Mouse (Mus musculus) hindbrain, embryonic 13.5 days (tissue): ENCODE measurements around the gene H2-M9. TPM values are rescaled to one million over a fixed set of nuclear protein-coding genes. Genes with fewer than 3 reads are reported as not detected.

ENCODE experiments used
- ATAC-seq: fragments of 200-750 bp; cut with Nextera tagmentation; 2 replicates; pipeline ENCODE4 v1.8.0; 2017; ENCODE audit warnings: moderate TSS enrichment; ENCODE audit not compliant: low FRiP score
- H3K27ac ChIP-seq: fragments of 300-500 bp; sonication (generic); 2 replicates; pipeline ENCODE4 v1.5.1; 2015; ENCODE audit warnings: inconsistent platforms, mild to moderate bottlenecking, moderate library complexity
- H3K27me3 ChIP-seq: fragments of 300-500 bp; sonication (generic); 2 replicates; pipeline ENCODE4 v1.6.1; 2015; ENCODE audit warnings: mild to moderate bottlenecking, inconsistent platforms
- H3K36me3 ChIP-seq: fragments of 300-500 bp; sonication (generic); 2 replicates; pipeline ENCODE4 v1.6.1; 2015; ENCODE audit warnings: mild to moderate bottlenecking, inconsistent platforms
- H3K4me1 ChIP-seq: fragments of 300-500 bp; sonication (generic); replicated peaks from 2 replicates; pipeline ENCODE4 v1.6.1; 2015; ENCODE audit warnings: inconsistent platforms
- H3K4me2 ChIP-seq: fragments of 300-500 bp; sonication (generic); 2 replicates; pipeline ENCODE4 v1.6.1; 2015; ENCODE audit warnings: inconsistent platforms, mild to moderate bottlenecking, moderate library complexity
- H3K4me3 ChIP-seq: fragments of 300-500 bp; sonication (generic); 2 replicates; pipeline ENCODE4 v1.5.1; 2015; ENCODE audit warnings: mild to moderate bottlenecking, inconsistent platforms
- H3K9ac ChIP-seq: fragments of 300-500 bp; sonication (generic); 2 replicates; pipeline ENCODE4 v1.6.1; 2015; ENCODE audit warnings: mild to moderate bottlenecking, inconsistent platforms
- H3K9me3 ChIP-seq: fragments of 300-500 bp; sonication (generic); 2 replicates; pipeline ENCODE4 v1.6.1; 2016; ENCODE audit warnings: inconsistent platforms
- WGBS: fragments of 180-500 bp; shearing (Covaris S2); methylation state at CpG from one replicate; pipeline ENCODE4 v1.1.7; 2015; 5-methylcytosine and 5-hydroxymethylcytosine counted together
- polyA plus RNA-seq: library from polyadenylated mRNA; unstranded; fragments of >200 nt; fragmentation: Nextera tagmentation; extraction: Ambion mirVana; gene quantifications from 2 replicates; pipeline ENCODE4 v1.2.1, GENCODE M21; 2015

The H2-M9 gene
- not detected in 2 replicates for polyA plus RNA-seq

DNA sequence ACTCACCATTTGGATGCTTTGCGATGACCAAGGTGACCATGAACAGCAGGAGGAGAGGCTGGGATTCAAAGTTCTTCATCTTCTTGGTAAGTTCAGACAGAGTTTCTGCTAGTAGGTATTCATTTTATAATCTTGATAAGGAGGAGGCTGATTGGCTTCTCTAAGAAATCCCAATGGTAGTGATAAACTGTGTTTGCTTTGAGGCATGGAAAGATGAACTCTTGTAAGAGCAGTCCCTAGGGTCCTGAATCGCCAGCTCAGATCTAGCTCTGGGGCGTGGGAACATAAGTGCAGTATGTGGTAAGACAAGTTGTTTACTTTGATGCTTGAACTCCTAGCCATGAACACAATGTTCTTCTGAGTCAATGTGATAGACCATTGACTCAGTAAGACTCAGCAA, at the start of gene H2-M9:
TSS of gene H2-M9 (minus strand) at position 101 of the 400 bp plus-strand sequence.
- Histone ChIP-seq H3K9ac (no peak within 1 kb of the TSS), H3K27me3 (no peaks in the 10 kb centered on the region), H3K9me3 (no peaks in the 10 kb centered on the region), H3K27ac (no peak within 1 kb of the TSS), H3K4me1 (no peaks in the 10 kb centered on the region), H3K4me2 (no peak within 1 kb of the TSS), H3K36me3 (no peaks in the 10 kb centered on the region), H3K4me3 (no peak within 1 kb of the TSS)
- ATAC-seq = no peak
- WGBS = 89% methylated on average over 3 of the region's 3 CpGs

GRCm38 (mm10) chr17:36672119-36672518, 29.7 kb upstream of the H2-M9 start, which contains the start of gene H2-M1:
Gene H2-M1, minus strand, starts transcription at chr17:36672219.
- Histone ChIP-seq H3K4me1 (no peaks in the 10 kb centered on the region), H3K27me3 (no peaks in the 10 kb centered on the region), H3K36me3 (no peaks in the 10 kb centered on the region), H3K27ac (no peak within 1 kb of the TSS), H3K9ac (no peak within 1 kb of the TSS), H3K4me3 (no peak within 1 kb of the TSS), H3K9me3 (no peaks in the 10 kb centered on the region), H3K4me2 (no peak within 1 kb of the TSS)
- 80% methylated on average over 3 of the region's 3 CpGs for WGBS
- no peak for ATAC-seq

Other genes with a start within 250 kb of the H2-M9 start
- not detected in 2 replicates for gene H2-M10.4, start 180.3 kb downstream of the H2-M9 start, polyA plus RNA-seq
- gene H2-M11, start 95.6 kb downstream of the H2-M9 start, polyA plus RNA-seq = not detected in 2 replicates
- gene H2-M1, start 29.6 kb upstream of the H2-M9 start, polyA plus RNA-seq = not detected in 2 replicates
- gene H2-M10.5, start 130.2 kb upstream of the H2-M9 start, polyA plus RNA-seq = not detected in 2 replicates
- not detected in 2 replicates for gene H2-M10.6, start 169.5 kb upstream of the H2-M9 start, polyA plus RNA-seq
- 48.7 and 49.1 TPM in 2 replicates for gene Trim26, start 194.5 kb upstream of the H2-M9 start, polyA plus RNA-seq
- 0.40 and 0.52 TPM in 2 replicates for gene Trim15, start 224.5 kb upstream of the H2-M9 start, polyA plus RNA-seq
- 1.3 and 1.8 TPM in 2 replicates for gene Trim10, start 226.9 kb upstream of the H2-M9 start, polyA plus RNA-seq
- gene Trim40, start 247.5 kb upstream of the H2-M9 start, polyA plus RNA-seq = not detected in 2 replicates